Mouse (Mus musculus) midbrain, embryonic 16.5 days (tissue): ENCODE results near the gene Iqcf3. TPM values are rescaled to one million over a fixed set of nuclear protein-coding genes. Genes with fewer than 3 reads are reported as not detected.

Source experiments
- ATAC-seq: fragments of 200-750 bp; cut with Nextera tagmentation; 2 replicates; pipeline ENCODE4 v1.8.0; 2017; ENCODE audit warnings: moderate TSS enrichment
- H3K27ac ChIP-seq: fragments of 300-500 bp; sonication (generic); 2 replicates; pipeline ENCODE4 v1.5.1; 2014; ENCODE audit warnings: mild to moderate bottlenecking, low read length, mixed read lengths
- H3K27me3 ChIP-seq: fragments of 300-500 bp; sonication (generic); 2 replicates; pipeline ENCODE4 v1.6.1; 2014; ENCODE audit warnings: low read depth, low read length, mixed read lengths; ENCODE audit not compliant: control insufficient read depth, insufficient read depth
- H3K36me3 ChIP-seq: fragments of 300-500 bp; sonication (generic); 2 replicates; pipeline ENCODE4 v1.6.1; 2014; ENCODE audit warnings: mild to moderate bottlenecking, low read length, moderate library complexity, mixed read lengths; ENCODE audit not compliant: control insufficient read depth, insufficient read depth
- H3K4me1 ChIP-seq: fragments of 300-500 bp; sonication (generic); 2 replicates; pipeline ENCODE4 v1.6.1; 2014; ENCODE audit warnings: mild to moderate bottlenecking, low read length, mixed read lengths; ENCODE audit not compliant: control insufficient read depth, insufficient read depth
- H3K4me2 ChIP-seq: fragments of 300-500 bp; sonication (generic); 2 replicates; pipeline ENCODE4 v1.6.1; 2014; ENCODE audit warnings: mild to moderate bottlenecking, low read length, mixed read lengths
- H3K4me3 ChIP-seq: fragments of 300-500 bp; sonication (generic); 2 replicates; pipeline ENCODE4 v1.5.1; 2014; ENCODE audit warnings: low read depth, mild to moderate bottlenecking, low read length, moderate library complexity, mixed read lengths
- H3K9ac ChIP-seq: fragments of 300-500 bp; sonication (generic); 2 replicates; pipeline ENCODE4 v1.6.1; 2014; ENCODE audit warnings: low read depth, low read length, mixed read lengths
- H3K9me3 ChIP-seq: fragments of 300-500 bp; sonication (generic); replicated peaks from 2 replicates; pipeline ENCODE4 v1.6.1; 2014; ENCODE audit warnings: mild to moderate bottlenecking, low read length, mixed read lengths; ENCODE audit not compliant: control insufficient read depth, poor library complexity, severe bottlenecking
- WGBS: fragments of 180-500 bp; shearing (Covaris S2); extraction: QIAGEN DNeasy Blood & Tissue Kit; methylation state at CpG from one replicate; pipeline ENCODE4 v1.1.7; 2014; 5-methylcytosine and 5-hydroxymethylcytosine counted together
- polyA plus RNA-seq: library from polyadenylated mRNA; unstranded; fragments of >200 nt; fragmentation: Nextera tagmentation; extraction: Ambion mirVana; gene quantifications from 2 replicates; pipeline ENCODE4 v1.2.1, GENCODE M21; 2015

The Iqcf3 gene
- polyA plus RNA-seq, 1 experiment from 2014 or later = not detected

DNA sequence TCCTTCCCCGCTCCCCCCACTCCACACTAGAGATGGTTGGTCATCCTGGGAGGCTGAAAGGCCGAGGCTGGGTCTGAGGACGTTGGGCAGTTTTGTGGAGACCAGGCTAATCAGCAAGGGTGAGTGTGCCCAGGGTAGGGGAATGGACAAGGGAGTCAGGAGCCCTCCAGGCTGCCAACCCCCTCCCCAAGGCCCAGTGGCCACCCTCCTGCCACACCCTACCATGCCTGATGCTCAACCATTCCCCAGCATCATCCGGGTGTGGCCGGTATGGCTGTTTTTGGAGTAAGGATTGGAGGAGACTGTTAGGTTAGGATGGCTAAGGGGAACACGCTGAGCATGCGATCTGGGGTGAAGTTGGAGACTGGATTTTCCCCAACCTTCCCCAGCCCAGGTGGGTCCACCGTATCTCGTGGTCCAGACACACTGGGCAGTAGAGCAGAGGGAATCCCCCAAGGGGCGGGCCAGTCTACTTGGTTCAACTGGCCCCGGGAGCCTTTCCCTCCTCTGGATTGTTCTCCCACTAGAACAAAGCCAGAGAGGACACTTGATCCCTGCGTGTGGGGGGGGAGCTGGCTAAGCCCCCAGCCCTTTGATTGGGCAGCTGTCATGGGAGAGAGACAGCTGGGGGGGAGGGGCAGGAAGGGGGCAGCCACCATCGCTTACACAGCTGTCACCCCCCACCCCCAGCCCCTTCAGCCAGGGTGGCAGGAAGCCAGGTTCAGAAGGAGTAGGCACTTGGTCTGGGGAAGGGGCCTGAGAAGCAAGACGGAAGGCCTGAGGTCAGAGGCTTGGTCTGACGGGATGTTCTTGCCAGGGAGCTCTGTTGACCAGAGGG, 104.9 kb downstream of the Iqcf3 start:
- Histone ChIP-seq H3K4me3 (peak overlapping the region; percentile 20), H3K36me3 (peaks cover 12% of the 10 kb centered on the region; the same call in 1 of the 2 replicates), H3K4me2 (peak overlapping the region; percentile 98), H3K9me3 (no peaks in the 10 kb centered on the region), H3K4me1 (peaks cover 53% of the 10 kb centered on the region), H3K27ac (peak overlapping the region; percentile 55), H3K27me3 (no peaks in the 10 kb centered on the region), H3K9ac (peak overlapping the region; percentile 63)
- no peak for ATAC-seq
- 20% methylated on average over 15 of the region's 15 CpGs for WGBS

DNA sequence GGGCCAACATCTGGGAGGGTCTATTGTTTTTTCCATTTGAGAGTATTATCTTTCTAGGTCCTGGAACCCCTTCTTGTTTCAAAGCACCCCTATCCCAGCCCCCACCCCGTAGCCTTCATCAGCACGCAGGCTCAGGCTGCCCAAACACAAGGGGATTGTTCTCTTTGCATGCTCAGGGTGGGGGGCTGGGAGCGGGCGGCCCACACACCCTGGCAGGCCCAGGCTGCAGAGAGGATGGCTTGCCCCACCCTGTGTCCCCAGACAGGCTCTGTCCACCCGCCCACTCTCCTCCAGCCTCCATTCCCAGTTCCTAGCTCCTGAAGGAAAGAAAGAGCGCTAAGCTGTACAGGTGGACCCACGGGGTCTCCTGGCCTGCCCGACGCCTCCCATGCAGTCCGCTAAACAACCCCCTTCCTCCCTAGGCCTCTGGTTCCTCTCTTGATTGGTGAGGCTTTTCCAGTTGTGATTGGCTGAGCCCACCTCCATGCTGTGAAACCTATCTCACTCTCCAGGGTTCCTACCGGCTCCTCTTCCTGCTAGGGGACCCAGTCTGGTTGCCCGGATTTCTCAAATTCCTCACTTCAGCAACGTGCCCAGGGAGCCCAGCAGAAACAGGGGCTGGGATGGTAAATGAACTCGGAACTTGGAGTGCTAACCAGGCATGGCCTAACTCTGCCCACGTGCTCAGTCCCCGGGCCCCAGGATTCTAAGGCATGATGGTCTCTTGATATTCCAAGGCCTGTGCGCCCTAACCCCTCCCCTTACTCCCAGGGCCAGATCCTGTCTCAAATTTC, 106.3 kb downstream of the Iqcf3 start:
- ATAC-seq = peak; percentile 43
- Histone ChIP-seq H3K4me2 (peak overlapping the region; percentile 98), H3K27me3 (no peaks in the 10 kb centered on the region), H3K4me1 (peaks cover 56% of the 10 kb centered on the region), H3K9ac (peak overlapping the region; percentile 72), H3K36me3 (no peaks in the 10 kb centered on the region; the same call in 1 of the 2 replicates), H3K4me3 (peak overlapping the region; percentile 63), H3K9me3 (no peaks in the 10 kb centered on the region), H3K27ac (peak overlapping the region; percentile 92)
- 2% methylated on average over 14 of the region's 17 CpGs for WGBS

DNA sequence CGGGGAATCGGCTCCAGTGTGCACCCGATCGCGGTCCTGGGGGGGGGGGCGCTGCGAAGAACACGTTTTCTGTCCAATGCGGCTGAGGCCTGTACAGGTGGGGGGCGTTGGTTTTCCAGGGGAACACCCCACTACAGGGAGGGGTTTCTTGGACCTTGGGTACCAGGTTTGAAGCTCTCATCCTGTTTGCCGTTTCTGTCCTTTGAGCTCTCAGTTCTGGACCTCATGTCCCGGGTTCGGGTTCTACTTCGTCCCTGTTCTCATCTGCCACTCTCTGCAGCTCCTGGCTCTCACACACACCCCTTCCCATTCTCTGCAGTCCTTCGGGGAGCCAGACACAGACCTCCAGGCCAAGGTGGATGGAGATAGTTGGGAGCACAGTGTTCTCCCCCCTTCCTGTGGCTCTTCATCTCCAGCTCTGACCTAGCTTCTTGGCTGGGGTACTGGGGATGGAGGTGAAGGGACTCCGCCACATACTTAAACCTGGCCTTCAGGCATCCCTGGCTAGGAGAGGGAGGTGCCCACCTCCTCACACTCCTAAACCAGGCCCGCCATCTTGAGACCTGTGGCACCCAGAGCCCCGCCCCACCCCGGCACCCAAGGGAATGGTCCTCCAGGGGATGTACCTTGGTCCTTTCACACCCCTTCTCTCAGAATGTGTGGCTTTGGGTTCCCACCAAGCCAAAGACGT, 107.2 kb downstream of the Iqcf3 start:
- H3K4me2 ChIP-seq = peak overlapping the region; percentile 98
- ATAC-seq = peak; percentile 9
- no peaks in the 10 kb centered on the region for H3K36me3 ChIP-seq
- H3K4me1 ChIP-seq = peaks cover 53% of the 10 kb centered on the region
- peak overlapping the region; percentile 92 for H3K27ac ChIP-seq
- H3K9ac ChIP-seq = peak overlapping the region; percentile 72
- peak overlapping the region; percentile 63 for H3K4me3 ChIP-seq
- H3K27me3 ChIP-seq = no peaks in the 10 kb centered on the region
- WGBS = 2% methylated on average over 15 of the region's 20 CpGs
- H3K9me3 ChIP-seq = no peaks in the 10 kb centered on the region

DNA sequence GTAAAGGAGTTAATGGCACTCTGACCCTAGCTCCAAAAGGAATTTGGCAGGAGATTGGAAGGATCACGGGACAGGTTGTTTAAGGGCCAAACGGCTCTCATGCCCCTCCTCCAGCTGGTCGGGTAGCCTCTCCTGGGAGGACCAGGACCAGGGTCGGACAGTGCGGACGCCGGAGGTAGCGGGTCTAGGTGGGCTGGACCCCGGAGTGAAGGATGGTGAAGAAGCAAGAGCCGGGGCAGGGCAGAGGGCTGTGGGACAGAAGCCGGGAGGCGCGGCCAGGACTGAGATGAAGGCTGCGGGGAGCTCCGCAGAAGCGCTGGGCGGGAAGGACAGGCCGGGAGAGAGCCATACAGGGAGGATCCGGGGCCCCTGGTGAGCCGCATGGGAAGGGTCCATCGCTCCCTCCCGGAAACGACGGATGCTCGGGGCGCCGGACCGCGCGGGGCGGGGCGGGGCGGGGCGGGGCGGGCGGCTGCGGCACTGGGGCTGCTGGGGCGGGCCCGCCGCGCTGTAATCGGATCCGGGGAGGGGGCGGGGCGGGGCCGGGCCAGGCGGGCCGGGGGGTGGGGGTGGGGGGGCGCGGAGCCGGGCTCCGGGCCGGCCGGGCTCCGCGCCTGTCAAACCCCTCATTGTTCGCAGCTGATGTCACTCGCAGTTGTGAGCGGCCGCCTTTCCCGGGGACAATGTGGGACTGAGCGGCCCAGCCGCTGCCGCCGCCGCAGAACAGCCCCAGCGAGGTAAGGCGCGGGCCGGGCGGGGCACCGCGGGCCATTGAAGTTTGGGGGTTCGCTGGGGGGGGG, 108.0 kb downstream of the Iqcf3 start, which contains the start of gene Pcbp4:
Gene Pcbp4 (plus strand): TSS at position 21 of the 800 bp plus-strand sequence.
- no peaks in the 10 kb centered on the region for H3K27me3 ChIP-seq
- peak within 1 kb of the TSS; percentile 72 for H3K9ac ChIP-seq
- H3K27ac ChIP-seq = peak within 1 kb of the TSS; percentile 92
- peak; percentile 50 for ATAC-seq
- peak within 1 kb of the TSS; percentile 98 for H3K4me2 ChIP-seq
- H3K36me3 ChIP-seq = no peaks in the 10 kb centered on the region
- peaks cover 53% of the 10 kb centered on the region for H3K4me1 ChIP-seq
- H3K4me3 ChIP-seq = peak within 1 kb of the TSS; percentile 63
- no peaks in the 10 kb centered on the region for H3K9me3 ChIP-seq
- under 1% methylated on average over 36 of the region's 74 CpGs for WGBS

Other genes starting within 250 kb of the Iqcf3 start
- gene Dusp7, start 193.0 kb downstream of the Iqcf3 start, polyA plus RNA-seq = 12.3 and 13.2 TPM in 2 replicates
- 551 and 555 TPM in 2 replicates for gene Rpl29, start 132.2 kb downstream of the Iqcf3 start, polyA plus RNA-seq
- 19.8 and 21.6 TPM in 2 replicates for gene Acy1, start 123.3 kb downstream of the Iqcf3 start, polyA plus RNA-seq
- 8.8 and 10.6 TPM in 2 replicates for gene Abhd14b, start 114.2 kb downstream of the Iqcf3 start, polyA plus RNA-seq
- 71.9 and 82.0 TPM in 2 replicates for gene Abhd14a, start 114.0 kb downstream of the Iqcf3 start, polyA plus RNA-seq
- 242 and 262 TPM in 2 replicates for gene Pcbp4, start 108.3 kb downstream of the Iqcf3 start, polyA plus RNA-seq
- gene Gpr62, start 95.7 kb downstream of the Iqcf3 start, polyA plus RNA-seq = 0.78 and 0.98 TPM in 2 replicates
- 48.3 and 48.5 TPM in 2 replicates for gene Rrp9, start 85.7 kb downstream of the Iqcf3 start, polyA plus RNA-seq
- 0.73 and 0.89 TPM in 2 replicates for gene Parp3, start 84.7 kb downstream of the Iqcf3 start, polyA plus RNA-seq
- not detected in 2 replicates for gene Iqcf1, start 61.7 kb downstream of the Iqcf3 start, polyA plus RNA-seq
- not detected in 2 replicates for gene Iqcf5, start 47.1 kb downstream of the Iqcf3 start, polyA plus RNA-seq
- not detected in 2 replicates for gene Iqcf4, start 9.4 kb upstream of the Iqcf3 start, polyA plus RNA-seq
- not detected in 2 replicates for gene Iqcf6, start 65.0 kb upstream of the Iqcf3 start, polyA plus RNA-seq
- 24.3 and 24.6 TPM in 2 replicates for gene Grm2, start 94.5 kb upstream of the Iqcf3 start, polyA plus RNA-seq
- 67.0 and 75.7 TPM in 2 replicates for gene Tex264, start 124.3 kb upstream of the Iqcf3 start, polyA plus RNA-seq
- gene Rad54l2, start 227.6 kb upstream of the Iqcf3 start, polyA plus RNA-seq = 5.2 and 6.4 TPM in 2 replicates